Mouse (Mus musculus) neural tube, embryonic 11.5 days (tissue): ENCODE measurements at regions not wholly inside any gene's neighbourhood (a gene's known extent, or its start where the extent isn't known, plus 50 kb on each side); places are given as distances from the start of the nearest gene placed in this dataset.

ENCODE experiments used
- ATAC-seq: fragments of 200-750 bp; cut with Nextera tagmentation; 2 replicates; pipeline ENCODE4 v1.8.0; 2017; ENCODE audit warnings: moderate number of reproducible peaks, mild to moderate bottlenecking, moderate TSS enrichment, moderate library complexity; ENCODE audit not compliant: insufficient read depth, low FRiP score, low TSS enrichment
- DNase-seq: peaks from one replicate; pipeline ENCODE4 v3.0.0-alpha.2; 2015; ENCODE audit warnings: low spot score
- H3K27ac ChIP-seq: fragments of 300-500 bp; sonication (generic); 2 replicates; pipeline ENCODE4 v1.5.1; 2014; ENCODE audit warnings: low read depth, mild to moderate bottlenecking, low read length
- H3K27me3 ChIP-seq: fragments of 300-500 bp; sonication (generic); 2 replicates; pipeline ENCODE4 v1.6.1; 2014; ENCODE audit warnings: mild to moderate bottlenecking, low read length, mixed read lengths; ENCODE audit not compliant: control insufficient read depth, insufficient read depth
- H3K36me3 ChIP-seq: fragments of 300-500 bp; sonication (generic); 2 replicates; pipeline ENCODE4 v1.6.1; 2014; ENCODE audit warnings: mild to moderate bottlenecking, low read length, moderate library complexity, mixed read lengths; ENCODE audit not compliant: control insufficient read depth, insufficient read depth
- H3K4me1 ChIP-seq: fragments of 300-500 bp; sonication (generic); 2 replicates; pipeline ENCODE4 v1.6.1; 2014; ENCODE audit warnings: low read length, mixed read lengths; ENCODE audit not compliant: control insufficient read depth, insufficient read depth
- H3K4me2 ChIP-seq: fragments of 300-500 bp; sonication (generic); 2 replicates; pipeline ENCODE4 v1.6.1; 2014; ENCODE audit warnings: low read depth, mild to moderate bottlenecking, moderate library complexity
- H3K4me3 ChIP-seq: fragments of 300-500 bp; sonication (generic); 2 replicates; pipeline ENCODE4 v1.5.1; 2014; ENCODE audit warnings: low read depth, low read length
- H3K9ac ChIP-seq: fragments of 300-500 bp; sonication (generic); 2 replicates; pipeline ENCODE4 v1.6.1; 2014; ENCODE audit warnings: mild to moderate bottlenecking, low read length
- H3K9me3 ChIP-seq: fragments of 300-500 bp; sonication (generic); 2 replicates; pipeline ENCODE4 v1.6.1; 2016; ENCODE audit warnings: low read length; ENCODE audit not compliant: control insufficient read depth
- WGBS: fragments of 180-500 bp; shearing (Covaris S2); extraction: QIAGEN DNeasy Blood & Tissue Kit; methylation state at CpG from one replicate; pipeline ENCODE4 v1.1.7; 2014; 5-methylcytosine and 5-hydroxymethylcytosine counted together

DNA sequence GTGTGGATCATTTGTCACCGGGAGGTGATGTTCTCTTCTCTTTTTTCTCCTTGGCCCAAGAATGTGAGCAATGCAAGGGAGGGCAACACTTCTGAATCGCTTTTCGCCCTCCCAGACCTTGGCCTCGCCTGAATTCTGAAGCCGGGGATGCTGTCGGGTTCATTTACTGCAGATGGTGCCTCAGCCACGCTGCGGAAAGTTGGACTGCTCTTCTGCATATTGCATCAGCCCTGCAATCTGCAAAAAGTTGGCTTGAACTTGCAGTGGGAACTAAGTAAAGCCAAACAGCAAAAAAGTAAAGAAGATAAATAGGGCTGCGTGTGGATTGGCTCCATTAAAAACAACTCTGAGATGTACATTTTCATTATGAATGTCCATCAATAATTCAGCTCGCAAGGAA, 55.9 kb upstream of the Dok5 start:
- Histone ChIP-seq H3K4me2 (no peak overlapping the region), H3K9ac (no peak overlapping the region), H3K27ac (no peak overlapping the region), H3K27me3 (no peaks in the 10 kb centered on the region), H3K9me3 (no peaks in the 10 kb centered on the region), H3K36me3 (no peaks in the 10 kb centered on the region), H3K4me1 (no peaks in the 10 kb centered on the region), H3K4me3 (no peak overlapping the region)
- ATAC-seq (no peak), DNase-seq (no peak)
- WGBS = 91% methylated on average over 10 of the region's 10 CpGs

- Histone ChIP-seq H3K4me3 (no peak overlapping the region), H3K9me3 (no peaks in the 10 kb centered on the region), H3K27ac (no peak overlapping the region), H3K9ac (no peak overlapping the region), H3K4me1 (no peaks in the 10 kb centered on the region), H3K4me2 (no peak overlapping the region), H3K36me3 (no peaks in the 10 kb centered on the region), H3K27me3 (no peaks in the 10 kb centered on the region)
- ATAC-seq = no peak
- DNase-seq = no peak
- 91% methylated on average over 6 of the region's 6 CpGs for WGBS
These were observed 57.9 kb upstream of the Dok5 start for GRCm38 (mm10) chr2:170673683-170674082.

DNA sequence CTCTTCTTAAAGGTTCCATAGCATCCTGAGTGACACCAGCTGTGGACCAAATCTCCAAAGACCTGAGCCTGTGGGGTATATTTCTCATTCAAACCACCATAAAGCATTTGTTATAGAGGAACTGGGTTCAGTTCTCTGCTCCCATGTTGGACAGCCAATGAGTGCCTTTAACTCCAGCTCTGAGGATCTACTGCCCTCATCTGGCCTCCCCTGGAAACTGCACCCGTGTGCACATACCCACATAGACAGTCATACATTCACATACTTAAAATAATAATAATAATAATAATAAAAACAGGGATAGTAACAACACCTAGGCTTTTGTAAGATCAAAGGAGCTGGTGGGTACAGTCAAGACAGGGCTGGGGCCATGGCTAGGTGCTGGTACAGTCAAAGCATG, 58.8 kb upstream of the Dok5 start:
- ATAC-seq (no peak), DNase-seq (no peak)
- WGBS = 81% methylated on average over 1 of the region's 1 CpGs
- H3K27ac ChIP-seq = no peak overlapping the region
- H3K9ac ChIP-seq = no peak overlapping the region
- no peaks in the 10 kb centered on the region for H3K4me1 ChIP-seq
- H3K4me2 ChIP-seq = no peak overlapping the region
- no peaks in the 10 kb centered on the region for H3K36me3 ChIP-seq
- no peaks in the 10 kb centered on the region for H3K27me3 ChIP-seq
- no peak overlapping the region for H3K4me3 ChIP-seq
- H3K9me3 ChIP-seq = no peaks in the 10 kb centered on the region

- WGBS = 86% methylated on average over 12 of the region's 12 CpGs
- no peak for DNase-seq
- Histone ChIP-seq H3K27ac (no peak overlapping the region), H3K4me2 (no peak overlapping the region), H3K27me3 (no peaks in the 10 kb centered on the region), H3K4me3 (no peak overlapping the region), H3K4me1 (no peaks in the 10 kb centered on the region), H3K9me3 (no peaks in the 10 kb centered on the region), H3K9ac (no peak overlapping the region), H3K36me3 (no peaks in the 10 kb centered on the region)
- ATAC-seq = no peak
These were observed 62.6 kb upstream of the Dok5 start for GRCm38 (mm10) chr2:170668960-170669359.

DNA sequence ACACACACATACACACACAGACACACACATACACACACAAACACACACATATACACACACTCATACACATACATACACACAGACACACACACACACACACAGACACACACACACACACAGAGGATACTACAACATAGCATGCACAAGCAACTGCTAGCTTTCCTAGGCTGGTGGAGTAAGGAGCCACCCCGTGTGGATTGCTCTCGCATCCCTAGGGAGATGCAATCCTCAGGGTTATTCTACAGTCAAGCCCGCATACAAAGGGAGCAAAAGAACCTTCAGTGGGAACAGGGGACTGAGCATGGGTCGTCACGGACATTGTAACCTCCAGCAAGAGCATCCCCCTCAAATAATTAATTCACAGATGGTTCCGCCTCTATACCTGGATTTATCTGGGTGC, 63.1 kb upstream of the Dok5 start:
- Histone ChIP-seq H3K4me3 (no peak overlapping the region), H3K4me2 (no peak overlapping the region), H3K9me3 (no peaks in the 10 kb centered on the region), H3K27ac (no peak overlapping the region), H3K9ac (no peak overlapping the region), H3K36me3 (no peaks in the 10 kb centered on the region), H3K27me3 (no peaks in the 10 kb centered on the region), H3K4me1 (no peaks in the 10 kb centered on the region)
- DNase-seq = no peak
- no peak for ATAC-seq
- WGBS = 82% methylated on average over 6 of the region's 6 CpGs

DNA sequence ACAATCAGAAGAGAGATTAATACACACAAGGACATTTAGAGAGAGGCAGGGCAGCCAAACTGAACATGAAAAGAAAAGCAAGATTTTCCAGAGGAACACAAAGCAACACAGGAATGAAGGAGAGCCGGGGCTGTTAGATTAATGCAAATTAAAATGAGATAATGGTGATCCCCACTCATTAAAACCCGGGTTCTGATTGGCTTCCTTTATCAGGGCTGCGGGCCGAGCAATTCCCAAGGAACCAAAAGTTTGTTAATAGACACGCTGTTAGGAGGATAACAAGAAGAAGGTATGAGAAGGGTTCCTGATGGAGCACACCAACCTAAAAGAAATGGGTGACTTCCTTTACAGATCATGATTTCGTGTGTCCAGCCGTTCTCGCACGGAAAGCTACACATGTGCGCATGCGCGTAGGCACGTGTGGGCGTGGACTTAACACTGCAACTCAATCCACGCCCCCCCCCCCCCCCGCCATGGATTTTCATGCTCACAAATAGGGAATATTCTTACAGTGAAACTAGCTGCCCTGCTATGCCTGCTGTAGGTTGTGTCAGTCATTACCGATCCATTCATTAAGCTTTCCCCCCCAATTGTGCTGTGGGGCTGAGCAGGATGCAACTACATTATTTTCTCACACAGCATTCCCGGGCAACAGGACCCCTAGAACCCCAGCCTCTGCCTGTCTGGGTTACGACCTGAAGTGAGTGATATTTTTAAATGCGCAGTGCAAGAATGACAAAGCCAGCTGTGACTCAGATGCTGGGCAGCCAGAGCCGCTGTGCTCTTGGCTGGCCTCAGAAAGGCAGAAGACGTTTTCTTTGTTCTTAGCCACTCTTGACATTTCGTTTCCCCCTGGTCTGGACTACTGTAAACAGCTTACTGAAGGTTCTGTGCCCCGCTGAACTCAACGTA, 60.5 kb upstream of the 4930470P17Rik start:
- Histone ChIP-seq H3K4me1 (peaks cover 13% of the 10 kb centered on the region; the same call in 1 of the 2 replicates), H3K4me2 (no peak overlapping the region), H3K27me3 (no peaks in the 10 kb centered on the region), H3K9me3 (no peaks in the 10 kb centered on the region; the same call in 1 of the 2 replicates), H3K36me3 (no peaks in the 10 kb centered on the region), H3K27ac (no peak overlapping the region), H3K9ac (no peak overlapping the region), H3K4me3 (no peak overlapping the region)
- no peak for DNase-seq
- 82% methylated on average over 24 of the region's 25 CpGs for WGBS
- ATAC-seq = no peak

GRCm38 (mm10) chr2:170659291-170659690, 57.5 kb upstream of the 4930470P17Rik start:
- 52% methylated on average over 8 of the region's 8 CpGs for WGBS
- no peak overlapping the region for H3K4me2 ChIP-seq
- H3K4me3 ChIP-seq = no peak overlapping the region
- no peak overlapping the region for H3K9ac ChIP-seq
- DNase-seq (peak; percentile 32), ATAC-seq (no peak)
- H3K9me3 ChIP-seq = no peaks in the 10 kb centered on the region; the same call in 1 of the 2 replicates
- peaks cover 14% of the 10 kb centered on the region; the same call in 1 of the 2 replicates for H3K4me1 ChIP-seq
- H3K36me3 ChIP-seq = no peaks in the 10 kb centered on the region
- no peaks in the 10 kb centered on the region for H3K27me3 ChIP-seq
- no peak overlapping the region for H3K27ac ChIP-seq

DNA sequence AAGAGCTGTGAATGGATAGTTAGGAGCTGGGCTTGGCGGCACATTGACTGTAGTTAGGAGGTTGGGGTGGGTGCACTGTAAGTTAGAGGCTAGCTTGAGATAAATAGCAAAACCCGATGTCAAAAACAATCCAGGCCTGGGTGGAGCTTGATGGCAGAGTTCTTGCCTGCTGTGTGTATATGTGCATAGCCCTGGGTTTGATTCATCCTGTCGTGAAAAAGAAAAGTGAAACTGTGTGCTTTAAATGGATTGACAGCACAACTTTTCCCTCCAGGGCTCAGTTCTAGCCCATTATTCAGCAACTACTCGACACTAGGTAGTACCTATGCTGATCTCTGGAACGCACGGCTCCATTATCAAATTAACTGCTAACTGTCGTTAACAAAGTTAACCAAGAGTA, 56.7 kb upstream of the 4930470P17Rik start:
- no peaks in the 10 kb centered on the region; the same call in 1 of the 2 replicates for H3K9me3 ChIP-seq
- no peak overlapping the region for H3K4me2 ChIP-seq
- ATAC-seq = no peak
- H3K4me3 ChIP-seq = no peak overlapping the region
- 53% methylated on average over 7 of the region's 7 CpGs for WGBS
- no peak overlapping the region for H3K27ac ChIP-seq
- H3K9ac ChIP-seq = no peak overlapping the region
- H3K27me3 ChIP-seq = no peaks in the 10 kb centered on the region
- H3K4me1 ChIP-seq = peaks cover 14% of the 10 kb centered on the region; the same call in 1 of the 2 replicates
- DNase-seq = no peak
- H3K36me3 ChIP-seq = no peaks in the 10 kb centered on the region

DNA sequence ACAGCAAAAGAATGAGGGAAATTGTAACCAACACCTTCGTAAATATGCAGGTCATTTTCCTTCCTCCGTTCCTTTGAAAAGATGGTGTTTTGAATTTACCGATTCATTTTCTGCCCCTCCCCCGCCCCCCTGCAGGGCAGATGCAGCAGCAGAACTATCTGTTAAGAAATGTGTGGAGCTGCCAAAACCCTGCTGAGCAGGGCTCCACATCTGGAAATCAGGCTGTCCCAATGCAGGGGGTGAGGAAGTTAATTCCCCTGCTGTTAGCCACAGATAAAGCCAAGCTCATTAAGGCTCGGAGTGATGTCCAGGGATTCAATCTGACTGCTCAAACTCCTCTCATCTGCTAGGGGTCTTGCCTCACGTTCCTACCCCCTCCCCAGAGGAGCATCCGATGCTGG, 56.0 kb upstream of the 4930470P17Rik start:
- H3K4me1 ChIP-seq = peaks cover 14% of the 10 kb centered on the region; the same call in 1 of the 2 replicates
- no peak for ATAC-seq
- H3K9me3 ChIP-seq = no peaks in the 10 kb centered on the region
- 3% methylated on average over 7 of the region's 7 CpGs for WGBS
- H3K27ac ChIP-seq = peak overlapping the region; percentile 53; the same call in 1 of the 2 replicates
- no peaks in the 10 kb centered on the region for H3K36me3 ChIP-seq
- H3K4me2 ChIP-seq = peak overlapping the region; percentile 5; the same call in 1 of the 2 replicates
- 0 out of 2 replicates have a peak overlapping the region, but pooled peaks have one; percentile 14 for H3K9ac ChIP-seq
- H3K27me3 ChIP-seq = no peaks in the 10 kb centered on the region
- H3K4me3 ChIP-seq = no peak overlapping the region
- peak; percentile 52 for DNase-seq
